Mouse (Mus musculus) testis, adult 2 months (tissue): Measurements from ENCODE around the gene Rhbg. TPM values are rescaled to one million over a fixed set of nuclear protein-coding genes. Genes with fewer than 3 reads are reported as not detected.

Experiments used
- H3K27ac ChIP-seq: fragments of 200-500 bp; 2 replicates; pipeline ENCODE4 v1.5.1; 2012; ENCODE audit warnings: low read depth, low read length; ENCODE audit not compliant: control insufficient read depth, insufficient read depth
- H3K27me3 ChIP-seq: fragments of 200-500 bp; 2 replicates; pipeline ENCODE4 v1.6.1; 2012; ENCODE audit warnings: mild to moderate bottlenecking, low read length, moderate library complexity; ENCODE audit not compliant: control insufficient read depth, insufficient read depth
- H3K36me3 ChIP-seq: fragments of 200-500 bp; 2 replicates; pipeline ENCODE4 v1.6.1; 2012; ENCODE audit warnings: mild to moderate bottlenecking, low read length; ENCODE audit not compliant: control insufficient read depth, insufficient read depth
- H3K4me1 ChIP-seq: fragments of 200-500 bp; 2 replicates; pipeline ENCODE4 v1.6.1; 2012; ENCODE audit warnings: low read length; ENCODE audit not compliant: control insufficient read depth, insufficient read depth
- H3K4me3 ChIP-seq: fragments of 200-500 bp; 2 replicates; pipeline ENCODE4 v1.5.1; 2012; ENCODE audit warnings: low read depth, mild to moderate bottlenecking, low read length, moderate library complexity, mixed read lengths; ENCODE audit not compliant: control insufficient read depth
- CTCF ChIP-seq: fragments of 200-500 bp; IDR thresholded peaks from 2 replicates; pipeline ENCODE4 v1.5.1; 2012; ENCODE audit warnings: low read depth, mild to moderate bottlenecking, inconsistent platforms, low read length, moderate library complexity; ENCODE audit not compliant: control insufficient read depth, insufficient read depth, insufficient replicate concordance
- POLR2A ChIP-seq: fragments of 200-500 bp; IDR thresholded peaks from 2 replicates; pipeline ENCODE4 v1.6.1; 2012; ENCODE audit warnings: low read depth, mild to moderate bottlenecking, inconsistent platforms, low read length, moderate library complexity; ENCODE audit not compliant: control insufficient read depth
- polyA plus RNA-seq: library from polyadenylated mRNA; depleted of rRNA; stranded (reverse); fragments of >200 nt; gene quantifications from 2 replicates; pipeline ENCODE4 v1.2.3, GENCODE M21; 2012

The Rhbg gene
- polyA plus RNA-seq, 1 experiment, result 3.9 TPM

DNA sequence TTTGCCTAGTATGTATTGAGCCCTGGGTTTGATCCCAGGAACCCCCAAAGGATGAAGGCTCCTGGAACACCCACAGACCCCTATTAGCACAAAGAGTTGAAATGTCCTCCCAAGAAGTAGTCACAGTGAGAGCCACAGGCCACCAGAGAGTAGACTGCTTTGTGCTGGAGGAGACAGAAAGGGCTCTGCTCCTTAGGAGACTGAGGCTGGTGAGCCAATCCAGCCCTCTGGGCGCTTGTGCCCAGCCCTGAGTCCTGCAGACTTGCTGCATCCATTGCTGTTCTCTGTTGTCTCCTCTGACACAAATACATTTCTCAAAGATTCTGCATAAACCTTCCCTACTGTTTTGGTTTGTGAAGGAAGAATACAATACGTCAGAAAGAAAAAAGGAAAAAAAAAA lies 43.6 kb downstream of the Rhbg start:
- no peaks in the 10 kb centered on the region for H3K36me3 ChIP-seq
- peaks cover 18% of the 10 kb centered on the region for H3K4me1 ChIP-seq
- H3K27ac ChIP-seq, result no peak overlapping the region
- no peak overlapping the region for H3K4me3 ChIP-seq
- TF ChIP-seq CTCF, result no peak
- TF ChIP-seq POLR2A, result no peak
- peaks cover 2% of the 10 kb centered on the region; the same call in 1 of the 2 replicates for H3K27me3 ChIP-seq

GRCm38 (mm10) chr3:88210121-88210520 lies 44.4 kb downstream of the Rhbg start:
- TF ChIP-seq POLR2A (no peak), CTCF (no peak)
- no peaks in the 10 kb centered on the region; the same call in 1 of the 2 replicates for H3K27me3 ChIP-seq

GRCm38 (mm10) chr3:88209306-88209705 lies 45.2 kb downstream of the Rhbg start:
- peaks cover 2% of the 10 kb centered on the region for H3K4me1 ChIP-seq
- H3K36me3 ChIP-seq, result no peaks in the 10 kb centered on the region
- TF ChIP-seq POLR2A (no peak), CTCF (no peak)
- H3K27ac ChIP-seq, result no peak overlapping the region
- H3K27me3 ChIP-seq, result no peaks in the 10 kb centered on the region; the same call in 1 of the 2 replicates
- H3K4me3 ChIP-seq, result no peak overlapping the region

More at GRCm38 (mm10) chr3:88210121-88210520, 44.4 kb downstream of the Rhbg start:
- H3K4me1 ChIP-seq, result peaks cover 10% of the 10 kb centered on the region
- no peak overlapping the region for H3K27ac ChIP-seq
- H3K36me3 ChIP-seq, result no peaks in the 10 kb centered on the region
- H3K4me3 ChIP-seq, result no peak overlapping the region

DNA sequence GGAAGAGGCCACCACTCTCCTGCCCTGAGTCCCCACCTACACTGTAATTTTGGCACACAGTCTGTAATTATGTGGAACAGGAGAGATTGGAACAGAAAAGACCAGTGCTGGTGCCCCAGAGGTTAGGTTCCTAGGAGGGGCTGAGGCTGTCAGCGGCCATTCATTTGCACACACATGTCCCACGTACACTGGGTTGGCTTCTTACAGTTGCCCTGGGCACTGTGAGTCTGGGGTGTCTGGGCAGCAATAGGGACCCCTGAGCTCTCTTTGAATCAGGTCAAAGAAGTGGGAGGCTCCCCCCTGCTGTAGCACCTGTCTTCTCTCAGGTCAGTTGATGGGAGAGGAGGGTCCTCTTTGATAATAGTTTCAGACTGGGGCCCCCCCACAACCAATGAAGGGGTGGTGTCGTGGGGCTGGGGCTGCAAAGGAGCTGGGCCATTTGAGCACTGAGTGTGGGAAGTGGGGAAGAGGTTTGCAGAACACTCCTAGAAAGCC lies 46.2 kb downstream of the Rhbg start:
- H3K27ac ChIP-seq, result no peak overlapping the region
- TF ChIP-seq CTCF (no peak), POLR2A (no peak)
- H3K36me3 ChIP-seq, result no peaks in the 10 kb centered on the region
- H3K4me1 ChIP-seq, result peaks cover 2% of the 10 kb centered on the region; the same call in 1 of the 2 replicates
- H3K4me3 ChIP-seq, result no peak overlapping the region
- H3K27me3 ChIP-seq, result no peaks in the 10 kb centered on the region; the same call in 1 of the 2 replicates

DNA sequence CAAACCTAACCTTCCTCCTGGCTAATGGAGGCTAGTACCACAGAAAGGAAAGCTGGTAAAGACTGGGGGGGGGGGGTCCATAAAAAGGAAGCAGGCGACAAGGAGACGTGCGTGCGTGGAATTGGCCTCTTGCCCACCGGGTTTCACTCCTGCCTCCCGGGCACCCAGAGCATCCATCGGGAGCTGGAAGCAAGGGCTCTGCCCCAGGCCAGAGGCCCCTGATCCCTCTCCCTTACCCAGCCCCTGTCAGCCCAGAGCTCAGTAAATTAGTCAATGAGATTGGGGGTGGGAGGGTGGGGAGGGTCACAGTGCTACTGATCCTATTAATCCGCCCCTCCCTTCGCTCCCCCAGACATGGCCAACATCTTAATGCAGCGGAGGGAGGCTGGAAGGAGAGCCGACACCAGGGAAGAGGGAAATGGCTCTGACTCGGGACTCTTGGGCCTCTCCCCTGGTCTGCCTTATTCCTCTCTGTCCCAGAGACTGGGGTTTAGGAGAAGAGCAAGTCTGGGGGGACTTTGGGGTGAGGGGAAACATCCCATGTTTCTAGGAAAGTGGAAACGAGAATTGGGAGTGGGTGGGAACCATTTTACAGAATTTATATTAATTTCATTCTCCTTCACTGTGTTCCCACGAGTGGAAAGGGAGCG lies 46.9 kb downstream of the Rhbg start:
- no peaks in the 10 kb centered on the region for H3K36me3 ChIP-seq
- peaks cover 2% of the 10 kb centered on the region; the same call in 1 of the 2 replicates for H3K4me1 ChIP-seq
- no peak overlapping the region for H3K4me3 ChIP-seq
- no peak overlapping the region for H3K27ac ChIP-seq
- TF ChIP-seq CTCF (no peak), POLR2A (no peak)
- H3K27me3 ChIP-seq, result no peaks in the 10 kb centered on the region; the same call in 1 of the 2 replicates

DNA sequence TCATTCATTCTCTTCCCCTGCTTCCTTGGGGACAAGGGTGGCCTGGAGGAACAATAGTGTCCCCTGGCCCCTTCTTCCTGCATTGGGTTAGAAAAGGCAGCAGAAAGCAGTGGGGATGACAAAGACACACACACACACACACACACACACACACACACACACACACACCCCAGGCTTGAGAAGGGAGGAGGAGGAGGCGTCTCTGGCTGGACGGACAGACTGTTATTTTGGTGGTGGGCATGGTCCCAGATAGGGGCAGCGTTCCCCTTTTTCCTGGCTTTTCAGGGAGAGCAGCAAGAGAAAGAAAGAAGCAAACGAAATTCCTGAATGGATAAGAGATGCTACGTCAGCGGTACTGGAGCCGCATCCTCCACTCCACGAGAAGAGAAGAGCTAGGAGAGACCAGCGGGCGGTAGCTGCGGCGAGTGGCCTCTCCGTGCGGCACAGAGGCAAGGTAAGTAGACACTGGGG lies 47.6 kb downstream of the Rhbg start:
- Histone ChIP-seq H3K36me3 (no peaks in the 10 kb centered on the region), H3K27me3 (no peaks in the 10 kb centered on the region; the same call in 1 of the 2 replicates), H3K4me3 (no peak overlapping the region), H3K4me1 (peaks cover 2% of the 10 kb centered on the region; the same call in 1 of the 2 replicates), H3K27ac (no peak overlapping the region)
- TF ChIP-seq CTCF (no peak), POLR2A (no peak)

DNA sequence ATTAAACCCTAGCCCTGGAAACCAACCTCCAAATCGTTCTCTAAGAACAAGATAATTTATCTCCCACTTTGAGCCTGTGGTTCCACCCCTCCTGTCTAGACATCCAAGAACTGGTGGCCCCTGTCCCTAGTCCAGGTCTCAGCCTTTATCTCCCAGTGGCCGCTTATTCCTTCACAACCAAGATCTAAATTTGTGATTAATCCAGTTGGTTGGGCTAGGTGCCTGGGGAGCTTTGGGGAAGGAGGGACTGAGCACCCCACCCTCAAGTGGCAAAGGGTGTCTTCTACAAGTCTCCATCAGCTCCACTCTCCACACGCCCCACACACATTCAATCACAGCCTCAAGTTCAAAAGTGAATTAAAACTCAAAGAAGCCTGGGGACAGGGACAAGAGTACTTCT lies 48.0 kb downstream of the Rhbg start:
- Histone ChIP-seq H3K4me3 (no peak overlapping the region), H3K4me1 (peaks cover 2% of the 10 kb centered on the region; the same call in 1 of the 2 replicates), H3K27me3 (no peaks in the 10 kb centered on the region; the same call in 1 of the 2 replicates), H3K36me3 (no peaks in the 10 kb centered on the region), H3K27ac (no peak overlapping the region)
- TF ChIP-seq CTCF (no peak), POLR2A (no peak)
